Mouse (Mus musculus) intestine, postnatal 0 days (tissue): Measurements from ENCODE around the gene Eif3b. TPM values are rescaled to one million over a fixed set of nuclear protein-coding genes. Genes with fewer than 3 reads are reported as not detected.

ENCODE experiments used
- ATAC-seq: fragments of 200-750 bp; cut with Nextera tagmentation; 2 replicates; pipeline ENCODE4 v1.8.0; 2017; ENCODE audit warnings: mild to moderate bottlenecking, moderate TSS enrichment, moderate library complexity
- H3K27ac ChIP-seq: fragments of 300-500 bp; sonication (generic); 2 replicates; pipeline ENCODE4 v1.5.1; 2014; ENCODE audit warnings: mild to moderate bottlenecking, low read depth, low read length, moderate library complexity
- H3K27me3 ChIP-seq: fragments of 300-500 bp; sonication (generic); replicated peaks from 2 replicates; pipeline ENCODE4 v1.6.1; 2014; ENCODE audit warnings: low read length, mixed read lengths; ENCODE audit not compliant: control insufficient read depth, insufficient read depth
- H3K36me3 ChIP-seq: fragments of 300-500 bp; sonication (generic); 2 replicates; pipeline ENCODE4 v1.6.1; 2014; ENCODE audit warnings: mild to moderate bottlenecking, moderate library complexity; ENCODE audit not compliant: control insufficient read depth, insufficient read depth
- H3K4me1 ChIP-seq: fragments of 300-500 bp; sonication (generic); replicated peaks from 2 replicates; pipeline ENCODE4 v1.6.1; 2014; ENCODE audit warnings: antibody characterized with exemption, low read length, mixed read lengths; ENCODE audit not compliant: control insufficient read depth, insufficient read depth
- H3K4me2 ChIP-seq: fragments of 300-500 bp; sonication (generic); replicated peaks from 2 replicates; pipeline ENCODE4 v1.6.1; 2014; ENCODE audit warnings: low read depth, mild to moderate bottlenecking, moderate library complexity
- H3K4me3 ChIP-seq: fragments of 300-500 bp; sonication (generic); 2 replicates; pipeline ENCODE4 v1.5.1; 2014; ENCODE audit warnings: low read depth, low read length
- H3K9ac ChIP-seq: fragments of 300-500 bp; sonication (generic); 2 replicates; pipeline ENCODE4 v1.6.1; 2014; ENCODE audit warnings: mild to moderate bottlenecking, low read depth, low read length
- H3K9me3 ChIP-seq: fragments of 300-500 bp; sonication (generic); 2 replicates; pipeline ENCODE4 v1.6.1; 2016; ENCODE audit warnings: mixed run types; ENCODE audit not compliant: control insufficient read depth
- CTCF ChIP-seq: sonication (generic); IDR thresholded peaks from 2 replicates; pipeline ENCODE4 v1.5.1; 2016; ENCODE audit warnings: low read depth, mild to moderate bottlenecking, control low read depth, antibody characterized with exemption, moderate library complexity
- WGBS: fragments of 180-500 bp; shearing (Covaris S2); extraction: QIAGEN DNeasy Blood & Tissue Kit; methylation state at CpG from one replicate; pipeline ENCODE4 v1.1.7; 2014; 5-methylcytosine and 5-hydroxymethylcytosine counted together
- polyA plus RNA-seq: library from polyadenylated mRNA; unstranded; fragments of >200 nt; fragmentation: Nextera tagmentation; extraction: Ambion mirVana; gene quantifications from 2 replicates; pipeline ENCODE4 v1.2.1, GENCODE M21; 2015

The Eif3b gene
- polyA plus RNA-seq, 1 experiment from 2014 or later, result 54.6 TPM

DNA sequence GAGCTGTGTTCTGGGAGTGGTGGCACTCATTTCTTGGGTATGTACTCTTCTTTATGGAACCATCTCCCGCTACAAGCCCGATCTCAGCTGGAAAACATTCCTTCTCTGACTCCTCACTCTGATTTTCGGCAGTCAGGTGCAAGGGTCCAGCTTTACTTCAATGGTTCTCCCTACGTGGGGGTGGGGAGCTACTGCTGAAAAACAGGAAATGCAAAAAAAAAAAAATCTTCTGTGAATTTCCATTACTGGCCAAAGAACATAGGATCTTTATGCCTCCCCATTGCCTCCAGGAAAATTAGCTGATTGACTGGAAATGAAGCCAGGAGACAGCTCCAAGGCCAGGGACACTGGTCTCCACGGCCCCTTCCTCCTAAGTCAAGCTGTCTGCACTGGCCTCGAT, 12.5 kb upstream of the Eif3b start:
- ATAC-seq, result no peak

DNA sequence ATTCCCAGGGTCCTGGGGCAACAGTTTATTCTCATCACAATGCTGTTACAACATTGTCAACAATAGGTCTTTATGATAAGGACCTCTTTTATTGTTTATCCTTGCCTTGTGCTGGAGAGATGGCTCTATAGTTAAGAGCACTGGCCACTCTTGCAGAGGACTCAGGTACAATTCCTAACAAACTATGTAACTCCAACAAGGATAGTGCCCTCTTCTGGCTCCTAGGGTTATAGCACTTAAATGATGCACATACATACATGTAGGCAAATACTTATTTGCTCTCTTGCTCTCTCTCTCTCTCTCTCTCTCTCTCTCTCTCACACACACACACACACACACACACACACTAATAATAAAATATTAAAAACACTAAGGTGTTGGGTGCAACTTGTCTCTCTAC, 10.3 kb upstream of the Eif3b start:
- H3K9me3 ChIP-seq, result no peaks in the 10 kb centered on the region
- no peak overlapping the region for H3K4me2 ChIP-seq
- H3K27me3 ChIP-seq, result no peaks in the 10 kb centered on the region
- H3K9ac ChIP-seq, result no peak overlapping the region
- H3K27ac ChIP-seq, result no peak overlapping the region
- H3K36me3 ChIP-seq, result no peaks in the 10 kb centered on the region
- 0 out of 2 replicates have a peak, but pooled peaks have one; percentile 12 for TF ChIP-seq CTCF
- H3K4me1 ChIP-seq, result no peaks in the 10 kb centered on the region
- no peak overlapping the region for H3K4me3 ChIP-seq
- no peak for ATAC-seq

More for the DNA sequence above, 12.5 kb upstream of the Eif3b start:
- H3K9ac ChIP-seq, result no peak overlapping the region
- no peak overlapping the region for H3K4me2 ChIP-seq
- H3K27me3 ChIP-seq, result no peaks in the 10 kb centered on the region
- no peak for TF ChIP-seq CTCF
- 66% methylated on average over 6 of the region's 6 CpGs for WGBS
- no peaks in the 10 kb centered on the region for H3K36me3 ChIP-seq
- H3K4me3 ChIP-seq, result no peak overlapping the region
- no peaks in the 10 kb centered on the region for H3K4me1 ChIP-seq
- no peaks in the 10 kb centered on the region for H3K9me3 ChIP-seq
- H3K27ac ChIP-seq, result no peak overlapping the region

- no peak overlapping the region for H3K4me3 ChIP-seq
- H3K4me2 ChIP-seq, result no peak overlapping the region
- no peak for ATAC-seq
- 32% methylated on average over 8 of the region's 8 CpGs for WGBS
- no peaks in the 10 kb centered on the region for H3K27me3 ChIP-seq
- no peaks in the 10 kb centered on the region for H3K36me3 ChIP-seq
- no peaks in the 10 kb centered on the region for H3K4me1 ChIP-seq
- no peaks in the 10 kb centered on the region for H3K9me3 ChIP-seq
- no peak overlapping the region for H3K9ac ChIP-seq
- no peak overlapping the region for H3K27ac ChIP-seq
- peak; percentile 78 for TF ChIP-seq CTCF
Observed at GRCm38 (mm10) chr5:140411339-140411738, 7.8 kb upstream of the Eif3b start.

GRCm38 (mm10) chr5:140414647-140415046, 4.5 kb upstream of the Eif3b start:
- H3K9ac ChIP-seq, result no peak overlapping the region
- no peaks in the 10 kb centered on the region for H3K27me3 ChIP-seq
- no peak overlapping the region for H3K4me2 ChIP-seq
- no peaks in the 10 kb centered on the region for H3K36me3 ChIP-seq
- no peaks in the 10 kb centered on the region for H3K9me3 ChIP-seq
- 60% methylated on average over 4 of the region's 4 CpGs for WGBS
- no peak overlapping the region for H3K27ac ChIP-seq
- no peak for ATAC-seq
- no peaks in the 10 kb centered on the region for H3K4me1 ChIP-seq
- no peak for TF ChIP-seq CTCF
- H3K4me3 ChIP-seq, result no peak overlapping the region

DNA sequence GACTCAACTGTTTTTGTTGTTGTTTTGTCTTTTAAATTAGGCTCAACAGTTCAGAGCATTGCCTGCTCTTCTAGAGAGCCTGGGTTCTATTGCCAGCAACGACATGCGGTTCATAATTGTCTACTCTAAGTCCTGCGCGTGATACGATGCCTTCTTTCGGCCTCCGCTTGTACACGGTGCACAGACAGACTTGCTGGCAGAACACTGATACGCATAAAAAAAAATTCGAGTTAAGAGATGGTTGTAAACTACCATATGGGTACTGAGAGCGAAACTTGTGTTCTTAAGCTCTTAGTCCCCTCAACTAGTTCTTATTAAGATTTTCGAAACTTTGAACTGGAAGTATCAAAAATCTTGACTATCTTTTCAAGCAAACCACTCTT, 1.0 kb upstream of the Eif3b start:
- no peaks in the 10 kb centered on the region; the same call in 1 of the 2 replicates for H3K4me1 ChIP-seq
- peak overlapping the region; percentile 68 for H3K9ac ChIP-seq
- no peaks in the 10 kb centered on the region for H3K36me3 ChIP-seq
- ATAC-seq, result no peak
- H3K27me3 ChIP-seq, result no peaks in the 10 kb centered on the region
- H3K4me3 ChIP-seq, result peak overlapping the region; percentile 94
- no peaks in the 10 kb centered on the region for H3K9me3 ChIP-seq
- WGBS, result under 1% methylated on average over 12 of the region's 12 CpGs
- peak overlapping the region; percentile 89 for H3K4me2 ChIP-seq
- H3K27ac ChIP-seq, result peak overlapping the region; percentile 81
- no peak for TF ChIP-seq CTCF

GRCm38 (mm10) chr5:140419442-140420080, 433 bp downstream of the Eif3b start:
- peak overlapping the region; percentile 51 for H3K27ac ChIP-seq
- H3K9ac ChIP-seq, result peak overlapping the region; percentile 68
- H3K4me3 ChIP-seq, result peak overlapping the region; percentile 94
- no peaks in the 10 kb centered on the region for H3K27me3 ChIP-seq
- H3K9me3 ChIP-seq, result no peaks in the 10 kb centered on the region
- no peaks in the 10 kb centered on the region; the same call in 1 of the 2 replicates for H3K4me1 ChIP-seq
- ATAC-seq, result peak; percentile 44
- no peak for TF ChIP-seq CTCF
- H3K36me3 ChIP-seq, result 0 out of 2 replicates have a peak, but pooled peaks cover 6% of the 10 kb centered on the region
- under 1% methylated on average over 62 of the region's 62 CpGs for WGBS
- H3K4me2 ChIP-seq, result peak overlapping the region; percentile 89

- Histone ChIP-seq H3K9me3 (no peaks in the 10 kb centered on the region), H3K4me2 (peak overlapping the region; percentile 89), H3K4me3 (peak overlapping the region; percentile 94), H3K27ac (no peak overlapping the region), H3K27me3 (no peaks in the 10 kb centered on the region), H3K9ac (peak overlapping the region; percentile 68; the same call in 1 of the 2 replicates), H3K36me3 (peaks cover 12% of the 10 kb centered on the region; the same call in 1 of the 2 replicates), H3K4me1 (no peaks in the 10 kb centered on the region; the same call in 1 of the 2 replicates)
- 34% methylated on average over 4 of the region's 4 CpGs for WGBS
- no peak for TF ChIP-seq CTCF
- ATAC-seq, result no peak
Observed at GRCm38 (mm10) chr5:140420616-140421015, 1.5 kb downstream of the Eif3b start.
